Mouse (Mus musculus) skeletal muscle tissue, adult 2 months (tissue): ENCODE measurements around the gene Ptch2.

ENCODE experiments used
- DNase-seq: peaks from one replicate; pipeline ENCODE4 v3.0.0-alpha.2; 2012; ENCODE audit warnings: low read depth, low spot score

Gene Ptch2

GRCm38 (mm10) chr4:117151416-117151815, 55.5 kb downstream of the Ptch2 start:
- DNase-seq = no peak

- DNase-seq = no peak
Measured at GRCm38 (mm10) chr4:117152714-117153113, 56.8 kb downstream of the Ptch2 start.

GRCm38 (mm10) chr4:117155020-117155791, 59.3 kb downstream of the Ptch2 start:
- no peak for DNase-seq

GRCm38 (mm10) chr4:117155792-117156355, 60.0 kb downstream of the Ptch2 start, which contains the start of gene Rps8:
Rps8 (minus strand) TSS chr4:117156243.
- DNase-seq = peak; percentile 82

GRCm38 (mm10) chr4:117156372-117156771, 60.5 kb downstream of the Ptch2 start:
- no peak for DNase-seq

- DNase-seq = no peak
Measured at GRCm38 (mm10) chr4:117159666-117160065, 63.8 kb downstream of the Ptch2 start.

- no peak for DNase-seq
Measured at GRCm38 (mm10) chr4:117161183-117161582, 65.3 kb downstream of the Ptch2 start.
